Mouse (Mus musculus): ENCODE results near the gene Suv39h2.

Gene Suv39h2

DNA sequence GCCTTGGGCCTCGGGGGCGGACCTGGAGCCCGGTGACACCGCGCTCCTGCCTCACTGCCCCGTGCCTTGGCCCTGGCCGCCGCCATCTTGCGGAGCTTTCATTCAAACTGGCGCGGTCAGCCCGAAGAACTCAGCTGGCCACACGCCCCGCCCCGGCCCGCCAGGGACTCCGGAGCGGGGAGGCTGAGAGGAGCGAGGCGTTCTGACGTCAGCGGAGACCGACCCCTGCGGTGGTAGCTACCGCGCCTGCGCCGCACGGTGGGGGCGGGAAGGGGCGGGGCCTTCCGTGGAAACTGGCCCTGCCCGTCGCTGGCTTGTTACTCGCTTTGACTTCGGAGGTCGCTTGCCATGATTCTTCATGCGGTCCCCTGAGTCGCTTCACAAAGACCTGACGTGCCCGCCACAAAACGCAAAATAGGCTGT, at the start of gene Suv39h2:
Suv39h2 (minus strand) TSS at position 171 of the 423 bp plus-strand sequence.
- peak; percentile 90 for DNase-seq (ENCODE audit: low read depth)

DNA sequence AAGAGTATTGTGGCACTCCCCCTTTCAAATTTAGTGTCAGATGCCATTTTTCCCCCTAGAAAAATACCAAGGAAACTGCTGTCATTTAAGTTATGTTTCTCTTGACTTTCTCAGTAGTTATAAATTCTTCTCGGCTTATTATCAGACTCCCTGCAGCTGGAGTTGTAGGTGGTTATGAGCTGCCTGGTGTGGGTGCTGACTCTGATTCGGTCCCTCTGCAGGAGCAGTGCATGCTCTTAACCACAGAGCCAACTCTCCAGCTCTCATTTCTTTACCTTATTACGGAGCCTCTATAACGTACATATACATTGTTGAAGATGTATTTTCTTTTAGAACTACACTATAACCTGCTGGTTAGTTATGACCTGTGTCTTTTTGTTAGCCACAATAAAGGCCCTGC, 47.7 kb upstream of the Suv39h2 start:
- DNase-seq (ENCODE audit: low read depth): no peak

DNA sequence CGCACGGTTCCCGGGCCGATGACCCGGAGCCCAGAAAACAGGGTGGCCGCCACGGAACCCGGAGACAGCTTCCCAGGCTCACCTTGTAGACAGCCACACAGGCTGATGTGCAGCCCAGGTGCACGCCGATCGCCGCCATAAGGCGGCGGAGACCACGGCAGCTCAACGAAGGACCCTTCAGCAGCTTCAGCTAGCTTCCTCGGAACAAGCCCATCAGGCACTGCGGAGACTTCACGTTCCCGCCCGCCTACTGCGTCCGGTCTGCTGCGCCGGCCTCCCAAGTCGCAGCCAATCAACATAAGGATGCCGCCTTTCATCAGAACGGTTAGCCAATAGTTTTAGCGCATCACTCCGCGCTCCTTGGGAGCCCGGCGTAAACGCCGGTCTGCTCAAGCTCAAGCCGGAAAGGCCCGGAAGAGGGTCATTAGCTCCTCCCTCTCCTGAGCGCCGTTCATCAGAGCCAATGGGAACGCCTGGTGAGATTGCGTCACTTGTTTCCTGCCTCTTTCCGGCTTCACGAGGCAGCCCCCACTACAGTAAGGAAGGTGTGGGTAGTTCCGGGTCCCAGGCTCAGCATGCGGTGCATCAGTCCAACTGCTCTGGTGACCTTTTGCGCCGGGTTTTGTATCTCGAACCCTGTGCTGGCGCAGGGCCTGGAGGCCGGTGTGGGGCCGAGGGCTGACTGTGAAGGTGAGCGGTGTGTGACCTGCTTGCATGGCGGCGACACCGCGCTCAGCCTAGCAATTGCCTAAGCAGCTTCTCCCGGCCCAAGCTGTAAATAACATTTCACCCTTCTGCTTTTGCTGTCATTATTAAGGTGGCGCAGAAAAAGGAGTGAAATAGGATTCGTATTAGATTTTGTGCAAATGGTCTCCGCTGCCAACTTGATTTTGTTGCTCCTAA, 38.0 kb upstream of the Suv39h2 start, which contains the start of the genes Gm45902, Hspa14 and Cdnf:
Gm45902 (minus strand) TSS at position 239 of the 903 bp plus-strand sequence.
Hspa14 (minus strand) TSS at position 263 of the 903 bp plus-strand sequence.
Cdnf (plus strand) TSS at position 479 of the 903 bp plus-strand sequence.
- DNase-seq (ENCODE audit: low read depth): peak; percentile 96

DNA sequence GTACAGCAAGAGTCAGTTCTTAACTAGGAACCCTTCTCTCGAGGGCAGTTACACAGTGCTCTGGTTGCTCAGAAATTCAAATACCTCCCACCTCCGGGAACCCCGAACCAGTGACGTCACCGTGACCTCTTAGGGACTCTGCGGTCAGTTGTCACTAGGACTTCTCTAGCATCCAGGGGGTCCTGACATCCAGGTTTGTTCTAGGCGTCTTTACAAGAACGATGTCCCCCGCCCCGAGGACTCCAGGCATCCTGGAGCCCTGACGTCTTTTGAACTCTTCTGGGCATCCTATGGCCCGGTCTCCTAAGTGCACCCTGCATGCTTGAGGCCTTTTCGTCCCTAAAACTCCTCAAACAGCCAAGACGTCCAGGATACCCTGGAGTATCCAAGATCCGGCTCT, 37.2 kb upstream of the Suv39h2 start:
- DNase-seq (ENCODE audit: low read depth): peak; percentile 53

DNA sequence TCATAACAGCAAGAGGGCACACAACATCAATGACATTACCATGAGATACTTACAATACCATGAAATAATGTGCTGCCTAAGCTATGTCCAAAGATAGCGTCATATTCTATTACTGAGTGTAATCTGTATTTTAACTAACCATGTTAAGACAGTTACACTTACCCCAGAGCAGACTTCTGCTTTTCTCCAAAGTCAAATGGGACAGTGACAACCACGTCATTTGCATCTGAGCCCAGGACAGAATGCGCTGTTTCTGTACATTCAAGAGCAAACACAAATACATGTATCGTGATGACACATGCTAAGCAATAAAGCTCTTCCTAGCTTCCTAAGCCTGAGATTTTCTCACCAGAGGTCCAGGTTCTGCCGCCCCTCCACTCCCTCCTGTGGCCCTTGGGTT, 26.1 kb upstream of the Suv39h2 start:
- no peak for DNase-seq (ENCODE audit: low read depth)

DNA sequence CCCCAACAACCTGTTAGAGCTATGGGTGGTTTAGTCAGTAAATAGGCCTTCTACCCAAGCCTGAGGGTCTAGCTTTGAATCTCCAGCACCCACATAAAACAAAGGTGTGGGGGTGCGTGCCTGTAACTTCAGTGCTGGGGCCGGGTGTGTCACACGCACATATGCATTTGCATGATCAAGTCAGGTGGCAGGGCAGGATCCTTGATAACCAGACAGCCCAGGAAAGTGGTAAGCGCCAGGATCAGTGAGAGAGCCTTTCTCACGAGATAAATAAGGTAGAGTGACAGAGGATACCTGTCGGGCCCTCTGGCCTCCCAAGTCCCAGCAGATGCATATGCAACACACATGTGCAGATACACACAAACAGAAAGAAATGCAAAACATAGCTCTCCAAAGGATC, 24.7 kb upstream of the Suv39h2 start:
- DNase-seq (ENCODE audit: low read depth): no peak

DNA sequence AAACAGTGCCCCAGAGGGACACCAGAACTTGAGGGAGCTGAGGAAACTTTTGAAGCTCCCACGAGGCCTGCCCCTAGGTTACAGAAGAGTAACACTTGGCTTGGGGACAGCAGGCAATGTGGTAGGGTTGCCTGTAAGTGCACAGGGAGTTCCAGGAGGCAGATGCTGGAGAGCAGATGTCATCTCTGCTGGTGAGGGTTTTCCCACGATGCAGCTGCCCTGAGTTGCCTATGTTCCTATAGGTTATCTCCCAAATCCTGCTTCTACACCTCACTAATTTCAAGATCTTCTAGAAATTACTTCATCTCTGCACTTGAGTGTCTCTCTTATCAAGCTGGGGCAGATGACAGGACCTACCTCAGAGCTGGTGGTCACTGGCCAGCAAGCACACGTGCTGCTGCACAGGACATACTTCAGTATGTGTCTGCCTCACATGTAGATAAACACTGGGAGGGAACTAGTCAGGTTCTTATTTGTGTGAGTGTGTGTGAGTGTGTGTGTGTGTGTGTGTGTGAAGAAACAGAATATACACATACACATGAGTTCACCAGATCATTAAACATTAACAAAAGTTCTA, 19.1 kb upstream of the Suv39h2 start:
- DNase-seq (ENCODE audit: low read depth): no peak

DNA sequence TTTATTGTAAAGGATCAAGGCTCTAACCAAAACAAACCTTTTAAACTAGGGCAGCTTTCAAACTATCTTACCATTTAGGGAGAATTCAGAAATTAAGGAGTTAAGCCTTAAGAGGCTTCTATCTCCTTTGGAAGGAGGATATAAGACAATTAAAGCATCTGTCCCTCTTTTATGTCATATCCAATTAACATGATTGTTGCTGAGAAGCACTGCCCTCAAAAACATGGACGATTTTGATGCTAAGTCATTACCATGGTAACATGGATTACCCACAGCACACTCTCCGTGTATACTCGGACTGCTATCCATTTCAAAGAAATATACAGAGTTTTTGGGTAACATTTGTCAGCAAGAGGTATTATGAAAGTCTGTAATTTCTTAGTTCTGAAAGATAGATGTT, 15.0 kb upstream of the Suv39h2 start:
- DNase-seq (ENCODE audit: low read depth): no peak

DNA sequence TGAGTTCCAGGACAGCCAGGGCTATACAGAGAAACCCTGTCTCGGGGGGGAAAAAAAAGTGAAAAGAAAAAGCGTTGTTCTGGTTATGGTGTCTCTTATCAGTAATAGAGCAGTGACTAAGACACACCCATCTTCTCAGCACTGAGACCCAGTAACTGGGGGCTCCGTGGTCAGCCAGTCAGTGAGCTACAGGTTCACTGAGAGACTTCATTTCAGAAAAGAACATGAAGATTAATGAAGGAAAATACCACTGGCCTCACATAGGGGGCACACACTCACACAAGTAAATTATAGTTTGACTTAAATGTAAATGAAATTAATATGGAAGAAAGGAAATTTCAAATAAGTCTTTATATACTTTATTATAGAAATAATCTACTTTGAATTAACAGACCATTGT, 5.4 kb upstream of the Suv39h2 start:
- no peak for DNase-seq (ENCODE audit: low read depth)

DNA sequence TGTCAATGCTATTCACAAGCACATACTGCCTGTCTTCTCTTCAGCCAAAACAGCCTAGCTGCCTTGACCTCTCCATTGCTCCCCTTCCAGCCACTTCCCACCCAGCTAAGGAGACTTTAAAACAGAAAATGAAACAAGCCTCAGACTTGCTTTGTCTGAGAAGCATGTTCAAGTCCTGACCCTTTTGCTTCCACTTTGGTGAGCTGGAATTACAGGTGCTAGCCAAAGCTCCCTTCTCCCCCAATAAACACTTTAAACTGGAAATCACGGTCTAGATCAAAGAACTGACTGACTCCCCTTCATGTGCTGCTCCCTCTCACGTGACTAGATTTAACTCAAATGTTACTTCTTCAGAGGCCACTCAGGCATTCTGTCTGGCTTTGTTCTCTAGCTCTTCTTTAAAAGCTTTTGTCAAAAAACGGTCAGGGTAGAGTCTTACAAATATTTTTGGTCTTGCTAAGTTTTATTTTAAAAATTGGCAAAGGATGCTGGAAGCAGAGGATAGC, 968 bp upstream of the Suv39h2 start:
- DNase-seq (ENCODE audit: low read depth): no peak

DNA sequence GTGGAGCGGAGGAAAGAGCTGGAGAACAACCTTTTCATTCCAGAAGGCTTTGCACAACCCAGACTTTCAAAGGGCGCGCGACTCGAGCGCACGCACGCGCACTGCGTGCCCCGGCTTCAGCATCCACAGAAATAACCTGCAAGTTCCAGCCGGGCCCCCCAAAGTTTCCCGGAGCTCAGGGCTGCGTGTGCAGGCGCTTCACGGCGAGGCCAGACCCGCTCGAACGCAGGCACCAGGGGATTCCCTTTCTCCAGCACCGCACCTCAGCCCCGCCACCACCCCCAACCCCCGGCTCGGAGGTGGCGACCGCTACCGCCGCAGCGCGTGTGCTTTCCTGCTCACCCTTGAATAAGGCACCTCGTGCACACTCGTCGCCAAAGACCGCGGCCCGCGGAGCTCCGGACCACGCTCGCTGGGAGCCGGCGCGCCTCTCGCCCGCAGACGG, 448 bp downstream of the Suv39h2 start:
- DNase-seq (ENCODE audit: low read depth): peak; percentile 58

DNA sequence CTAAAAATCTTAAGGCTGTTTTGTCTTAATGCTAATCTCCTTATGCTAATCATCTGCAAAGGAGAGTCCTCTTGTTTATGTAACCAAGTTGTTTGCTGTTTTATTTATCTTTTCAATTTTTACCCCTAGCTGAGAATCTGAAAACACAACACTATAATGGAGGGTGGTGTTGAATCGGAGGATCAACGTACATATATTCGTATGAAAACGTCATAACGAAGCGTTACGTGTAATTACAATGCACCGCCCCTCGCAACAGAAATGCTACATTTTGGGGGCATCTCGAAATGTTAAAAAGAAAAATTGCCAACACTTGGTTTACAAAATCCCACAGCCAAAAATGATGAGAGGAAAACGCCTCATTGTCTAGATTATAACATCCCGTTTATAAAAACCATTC, 940 bp downstream of the Suv39h2 start:
- DNase-seq (ENCODE audit: low read depth): peak; percentile 26

DNA sequence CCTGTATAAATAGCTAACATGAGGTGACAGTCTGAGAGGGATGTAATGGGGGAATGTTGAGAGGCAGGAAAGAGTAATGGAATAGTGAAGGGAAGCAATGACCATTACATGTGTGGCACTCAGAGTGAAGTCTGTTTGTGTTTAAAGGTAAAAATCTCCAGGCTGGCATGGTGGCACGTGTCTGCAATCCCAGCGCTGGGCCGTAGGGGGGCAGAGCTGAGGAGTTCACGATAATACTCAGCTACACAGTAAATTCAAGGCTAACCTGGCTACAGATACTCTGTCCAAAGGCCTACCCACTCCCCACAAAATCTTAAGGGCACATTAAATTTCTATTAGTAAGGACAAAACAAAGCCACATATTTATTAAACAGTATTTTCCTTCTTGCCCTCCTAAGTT, 18.2 kb downstream of the Suv39h2 start:
- DNase-seq (ENCODE audit: low read depth): no peak

DNA sequence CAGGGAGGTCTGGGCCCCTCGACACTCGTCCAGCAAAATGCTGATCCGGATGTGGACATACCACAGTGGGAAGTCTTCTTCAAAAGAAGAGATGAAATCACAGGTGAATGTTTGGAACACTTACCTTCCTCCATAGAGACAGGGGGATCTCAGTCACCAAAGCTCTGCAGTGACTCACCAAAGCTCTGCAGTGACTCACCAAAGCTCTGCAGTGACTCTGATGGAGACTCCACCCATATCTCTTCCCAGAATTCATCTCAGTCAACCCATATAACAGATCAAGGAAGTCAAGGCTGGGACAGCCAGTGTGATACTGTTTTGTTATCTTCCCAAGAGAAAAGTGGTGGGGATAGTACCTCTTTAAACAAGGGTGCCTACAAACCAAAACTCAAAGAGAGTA, 21.7 kb downstream of the Suv39h2 start:
- no peak for DNase-seq (ENCODE audit: low read depth)

DNA sequence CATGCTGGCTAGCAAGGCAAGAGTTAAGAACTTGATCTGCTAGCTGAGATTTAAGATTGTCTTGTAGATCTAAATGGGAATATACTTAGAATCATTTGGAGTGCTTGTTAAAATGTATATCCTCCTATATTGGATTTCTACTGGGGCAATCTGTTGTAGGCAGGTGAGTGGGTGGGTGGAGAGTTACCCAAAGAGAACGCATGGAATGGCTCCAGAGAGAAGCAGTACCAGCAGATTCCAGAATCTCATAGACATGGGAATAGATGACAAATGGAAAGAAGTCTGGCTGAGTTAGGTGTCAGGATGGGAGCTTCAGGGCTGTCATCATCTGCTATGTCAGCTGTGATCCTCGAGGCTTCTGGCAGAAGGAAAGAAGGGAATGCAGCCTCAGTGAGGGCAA, 25.4 kb downstream of the Suv39h2 start:
- DNase-seq (ENCODE audit: low read depth): no peak

DNA sequence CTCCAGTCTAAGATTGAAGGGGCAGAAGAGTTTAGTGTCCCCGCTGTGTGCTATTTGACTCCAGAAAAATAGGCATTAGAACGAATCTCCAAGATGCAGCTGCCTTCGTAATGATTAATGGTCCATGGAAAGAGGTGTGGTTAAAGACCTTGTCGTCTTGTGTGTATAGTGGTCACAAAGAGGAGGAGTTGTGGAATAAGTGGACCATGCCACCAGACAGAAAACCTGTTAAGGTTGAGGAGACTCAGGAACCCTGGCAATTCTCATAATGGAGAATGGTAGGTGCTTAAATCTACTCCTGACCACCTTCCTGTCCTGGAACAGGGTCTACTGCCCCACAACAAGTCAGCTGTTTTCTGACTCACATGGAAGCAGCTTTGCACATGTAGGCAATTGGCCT, 28.8 kb downstream of the Suv39h2 start:
- no peak for DNase-seq (ENCODE audit: low read depth)

DNA sequence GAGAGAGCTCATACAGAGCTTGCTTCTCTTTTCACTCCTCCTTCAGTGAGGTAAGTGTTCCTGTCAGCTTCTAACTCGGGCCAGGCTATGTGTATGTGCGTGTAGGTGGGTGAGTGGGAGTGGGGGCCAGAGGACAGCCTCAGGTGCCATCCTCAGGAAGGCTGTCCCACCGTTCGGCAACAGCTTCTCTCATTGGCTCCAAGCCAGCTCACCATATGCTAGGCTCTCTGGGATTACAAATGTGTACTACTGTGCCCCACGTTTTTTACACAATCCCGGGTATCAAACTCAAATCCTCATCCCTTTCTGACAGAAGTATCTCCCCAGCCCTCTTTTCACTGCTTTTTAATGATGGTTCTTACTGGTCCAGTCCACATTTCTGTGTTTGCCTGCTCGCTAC, 30.6 kb downstream of the Suv39h2 start:
- DNase-seq (ENCODE audit: low read depth): no peak

DNA sequence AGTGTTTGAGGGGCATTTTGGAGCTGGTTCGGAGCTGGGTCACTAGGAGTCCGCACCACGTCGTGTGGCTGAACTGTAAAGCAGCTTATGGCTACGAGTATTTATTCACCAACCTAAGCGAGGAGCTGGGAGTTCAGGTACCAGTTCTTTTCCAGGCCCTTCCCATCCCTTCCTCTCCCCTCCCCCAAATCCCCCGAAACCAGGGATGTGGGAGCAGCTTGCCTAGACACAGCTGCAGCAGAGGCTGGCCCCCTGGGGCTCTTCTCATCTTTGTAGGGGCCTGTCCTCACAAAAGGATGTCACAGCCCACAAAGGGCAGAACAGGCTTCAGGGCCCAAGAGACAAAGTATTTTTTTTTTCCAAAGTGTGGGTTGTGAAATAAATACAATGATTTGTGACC, 36.9 kb downstream of the Suv39h2 start:
- no peak for DNase-seq (ENCODE audit: low read depth)

DNA sequence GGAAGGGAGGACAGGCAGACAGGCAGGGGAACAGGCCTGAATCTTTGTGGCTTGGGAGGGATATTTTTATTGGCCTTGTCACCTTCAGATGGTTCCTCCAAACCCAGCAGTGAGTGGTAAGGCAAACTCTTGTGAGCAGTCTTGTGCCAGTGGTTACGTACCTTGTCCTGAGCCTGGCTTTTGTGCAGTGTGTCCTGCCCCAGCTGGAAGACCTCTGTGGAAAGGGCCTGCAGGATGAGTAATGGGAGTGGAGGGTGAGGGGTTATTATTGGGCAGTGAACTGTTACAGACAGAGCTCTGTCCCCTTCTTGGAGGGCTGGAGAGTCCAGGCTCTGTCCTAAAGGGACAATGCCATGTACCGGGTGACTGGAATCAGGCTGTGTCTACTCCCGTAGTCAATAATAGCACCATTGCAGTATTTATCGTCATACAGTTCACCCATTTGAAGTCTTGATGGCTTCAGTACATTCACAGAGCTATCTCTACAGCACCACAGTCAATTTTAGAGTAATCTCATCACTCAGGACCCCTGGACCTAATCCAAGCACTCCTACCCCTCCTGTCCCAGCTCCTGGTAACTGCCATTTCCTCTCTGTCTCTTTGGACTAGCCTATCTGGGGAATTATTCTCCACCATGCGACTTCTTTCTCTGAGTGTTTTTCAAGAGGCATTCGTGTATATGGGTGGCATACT, 39.3 kb downstream of the Suv39h2 start:
- no peak for DNase-seq (ENCODE audit: low read depth)

DNA sequence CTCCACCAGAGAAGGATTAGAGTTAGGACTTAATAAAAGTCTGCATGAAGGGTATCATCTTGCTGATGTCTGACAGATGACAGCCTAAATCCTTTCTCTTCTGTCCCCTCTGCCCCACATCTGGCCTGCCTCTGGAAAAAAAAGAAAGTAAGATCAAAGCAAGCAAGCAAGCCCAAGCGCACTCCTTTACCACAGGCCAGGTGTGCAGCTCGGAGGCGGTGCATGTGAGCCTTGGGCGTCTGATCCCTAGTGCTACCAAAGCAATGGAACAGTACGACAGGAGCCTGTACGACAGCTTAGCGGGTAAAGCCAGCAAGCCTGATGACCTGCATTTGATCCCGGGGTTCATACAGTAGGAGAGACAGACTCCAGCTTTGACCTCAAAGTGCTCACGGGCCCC, 43.9 kb downstream of the Suv39h2 start:
- DNase-seq (ENCODE audit: low read depth): no peak

DNA sequence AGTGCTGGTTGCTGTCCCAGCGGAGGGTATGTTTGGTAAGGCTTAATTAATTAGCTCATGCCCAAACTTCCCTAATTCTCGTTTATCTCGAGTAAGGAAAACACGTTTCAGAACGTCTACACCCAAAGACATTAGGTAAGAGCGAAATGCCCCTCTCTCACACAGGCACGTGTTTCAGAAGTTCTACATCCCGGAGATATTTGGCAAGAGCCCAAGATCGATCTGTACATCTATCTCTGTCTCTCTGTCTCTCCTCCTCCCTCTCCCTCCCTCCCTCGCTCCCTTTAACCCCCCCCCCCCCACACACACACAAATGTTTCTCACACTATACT, 50.3 kb downstream of the Suv39h2 start:
- no peak for DNase-seq (ENCODE audit: low read depth)

DNA sequence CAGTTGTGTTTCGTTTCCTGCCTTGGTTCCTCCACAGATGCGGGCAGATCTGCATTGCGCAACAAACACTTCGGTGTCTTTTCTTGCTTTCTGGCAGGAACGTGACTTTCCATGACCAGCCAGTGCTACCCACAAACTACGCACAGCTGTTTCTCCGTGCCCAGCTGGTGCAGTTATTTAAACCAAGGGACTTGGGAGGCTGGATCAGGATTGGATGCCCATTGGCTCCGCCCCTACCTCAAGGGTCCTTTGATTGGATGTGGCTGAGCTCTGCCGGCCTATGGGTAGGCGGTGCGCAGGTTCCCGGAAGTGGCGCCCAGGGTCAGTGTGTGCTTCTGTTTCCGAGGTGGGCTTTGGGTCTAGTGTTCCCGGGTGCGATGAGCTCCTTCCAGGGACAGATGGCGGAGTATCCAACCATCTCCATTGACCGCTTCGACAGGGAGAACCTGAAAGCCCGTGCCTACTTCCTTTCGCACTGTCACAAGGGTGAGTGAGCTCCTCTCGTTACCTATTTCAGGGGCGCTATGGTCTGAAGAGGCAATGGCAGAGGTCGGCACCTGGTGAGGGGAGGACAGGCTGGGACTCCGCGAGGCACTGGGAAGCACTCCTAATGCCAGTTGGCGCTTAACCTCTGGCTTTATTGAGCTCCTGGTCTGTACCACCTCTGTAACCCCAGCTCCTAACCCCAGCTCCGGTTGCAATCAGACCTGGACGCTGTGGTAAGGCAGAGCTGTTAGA, 50.8 kb downstream of the Suv39h2 start, which contains the start of gene Dclre1c:
Dclre1c (plus strand) TSS at position 291 of the 738 bp plus-strand sequence.
- peak; percentile 92 for DNase-seq (ENCODE audit: low read depth)
